Mouse (Mus musculus) heart, postnatal 14 days (tissue): ENCODE results near the gene Hcrtr1. TPM values are rescaled to one million over a fixed set of nuclear protein-coding genes. Genes with fewer than 3 reads are reported as not detected.

Experiments
- DNase-seq, 2 experiments: peaks; one replicate each; pipeline ENCODE4 v3.0.0; 2021 to 2022
- intact Hi-C: fragments of 180-260 bp; cut with DNase I; formaldehyde crosslinking; loops from one replicate; pipeline ENCODE4 v1.15.1; 2025
- total RNA-seq, 2 experiments: library from RNA; stranded (reverse); gene quantifications; 2 replicates each; pipeline ENCODE4 v1.2.3; 2021

Hcrtr1 gene
- total RNA-seq, 2 experiments from 2014 or later, result 0.12 TPM; not detected in 1

- peak; percentile 91 for DNase-seq
- intact Hi-C loops, result no loop called here
These were observed 29.4 kb upstream of the Hcrtr1 start for GRCm38 (mm10) chr4:130168280-130169183.

GRCm38 (mm10) chr4:130167814-130168213 lies 28.7 kb upstream of the Hcrtr1 start:
- intact Hi-C loops, result no loop called here
- no peak for DNase-seq

GRCm38 (mm10) chr4:130167321-130167720 lies 28.2 kb upstream of the Hcrtr1 start:
- no peak for DNase-seq
- intact Hi-C loops, result no loop called here

GRCm38 (mm10) chr4:130166592-130166991 lies 27.4 kb upstream of the Hcrtr1 start:
- intact Hi-C loops, result no loop called here
- peak in 1 of 2 experiments; percentile 16 for DNase-seq

- no peak for DNase-seq
- intact Hi-C loops, result no loop called here
These were observed 26.9 kb upstream of the Hcrtr1 start for GRCm38 (mm10) chr4:130166061-130166460.

GRCm38 (mm10) chr4:130164121-130164520 lies 25.0 kb upstream of the Hcrtr1 start:
- intact Hi-C loops, result no loop called here

GRCm38 (mm10) chr4:130163391-130163861 lies 24.3 kb upstream of the Hcrtr1 start:
- peak; percentile 66 to 67 for DNase-seq

More at GRCm38 (mm10) chr4:130164121-130164520, 25.0 kb upstream of the Hcrtr1 start:
- no peak for DNase-seq

GRCm38 (mm10) chr4:130161349-130161748 lies 22.2 kb upstream of the Hcrtr1 start:
- intact Hi-C loops, result no loop called here
- DNase-seq, result no peak

More at GRCm38 (mm10) chr4:130163391-130163861, 24.3 kb upstream of the Hcrtr1 start:
- intact Hi-C loops, result no loop called here

GRCm38 (mm10) chr4:130156812-130157371 lies 17.7 kb upstream of the Hcrtr1 start:
- DNase-seq, result no peak
- intact Hi-C loops, result no loop called here

GRCm38 (mm10) chr4:130154250-130154649 lies 15.1 kb upstream of the Hcrtr1 start:
- intact Hi-C loops, result no loop called here
- no peak for DNase-seq

- no peak for DNase-seq
- intact Hi-C loops, result no loop called here
These were observed 9.2 kb upstream of the Hcrtr1 start for GRCm38 (mm10) chr4:130148405-130148804.

- DNase-seq, result no peak
- intact Hi-C loops, result no loop called here
These were observed 2.6 kb upstream of the Hcrtr1 start for GRCm38 (mm10) chr4:130141786-130142185.

- DNase-seq, result peak in 1 of 2 experiments; percentile 12
- intact Hi-C loops, result no loop called here
These were observed 1.8 kb upstream of the Hcrtr1 start for GRCm38 (mm10) chr4:130140992-130141402.

GRCm38 (mm10) chr4:130138441-130139213 lies 532 bp downstream of the Hcrtr1 start:
- intact Hi-C loops, result loop anchor here (1.0 to 5.0 kb wide), 2 partner anchors 51 to 114 kb away; no protein-coding TSS in a partner anchor
- peak; percentile 84 to 90 for DNase-seq

GRCm38 (mm10) chr4:130133399-130133798 lies 5.8 kb downstream of the Hcrtr1 start:
- DNase-seq, result no peak
- intact Hi-C loops, result no loop called here

- no peak for DNase-seq
- intact Hi-C loops, result no loop called here
These were observed 7.6 kb downstream of the Hcrtr1 start for GRCm38 (mm10) chr4:130131448-130132105.

- intact Hi-C loops, result no loop called here
- no peak for DNase-seq
These were observed 8.4 kb downstream of the Hcrtr1 start for GRCm38 (mm10) chr4:130130641-130131350.

- intact Hi-C loops, result no loop called here
- DNase-seq, result no peak
These were observed 9.1 kb downstream of the Hcrtr1 start for GRCm38 (mm10) chr4:130130082-130130481.

GRCm38 (mm10) chr4:130128907-130129306 lies 10.3 kb downstream of the Hcrtr1 start:
- DNase-seq, result no peak
- intact Hi-C loops, result no loop called here

GRCm38 (mm10) chr4:130125935-130126334 lies 13.2 kb downstream of the Hcrtr1 start:
- intact Hi-C loops, result no loop called here
- no peak for DNase-seq
